Mouse (Mus musculus): Measurements from ENCODE around the gene Rnf145. TPM values are rescaled to one million over a fixed set of nuclear protein-coding genes. Genes with fewer than 3 reads are reported as not detected.

Rnf145 gene
- polyA plus RNA-seq, 1 experiment from 2014 or later: 96.2 TPM

DNA sequence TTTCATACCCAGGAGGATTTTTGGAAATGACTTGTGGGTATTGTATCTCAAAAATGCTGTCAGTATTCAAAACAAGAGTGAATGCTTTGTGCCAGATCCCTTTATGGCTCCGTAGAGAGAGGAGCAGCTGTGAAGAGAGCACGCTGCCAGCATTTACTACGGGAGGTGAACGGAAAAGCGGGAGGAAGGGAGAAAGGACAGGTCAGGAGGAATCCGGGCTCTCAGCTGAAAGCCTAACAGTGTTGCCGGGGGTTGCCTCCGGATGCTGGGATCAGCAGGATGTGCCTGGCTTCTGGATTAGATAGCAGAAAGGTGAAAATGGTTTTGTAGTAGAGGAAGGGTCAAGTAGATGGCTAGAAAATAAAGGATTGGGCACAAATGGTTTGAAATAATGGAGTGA, 11.6 kb downstream of the Rnf145 start:
- WGBS: 54% methylated on average over 8 of the region's 8 CpGs
- Histone ChIP-seq H3K4me1 (ENCODE audit: control insufficient read depth, insufficient read depth, low read depth, low read length) (no peaks in the 10 kb centered on the region), H3K36me3 (ENCODE audit: control insufficient read depth, insufficient read depth, low read length) (peaks cover 21% of the 10 kb centered on the region), H3K27ac (ENCODE audit: low read depth, low read length) (no peak overlapping the region), H3K27me3 (replicated peaks; ENCODE audit: control insufficient read depth, insufficient read depth, low read length) (no peaks in the 10 kb centered on the region), H3K9me3 (ENCODE audit: control insufficient read depth, low read length) (no peaks in the 10 kb centered on the region), H3K4me3 (ENCODE audit: low read length) (no peak overlapping the region), H3K4me2 (ENCODE audit: low read length) (no peak overlapping the region), H3K9ac (ENCODE audit: low read depth, low read length) (no peak overlapping the region)
- no peak for ATAC-seq

DNA sequence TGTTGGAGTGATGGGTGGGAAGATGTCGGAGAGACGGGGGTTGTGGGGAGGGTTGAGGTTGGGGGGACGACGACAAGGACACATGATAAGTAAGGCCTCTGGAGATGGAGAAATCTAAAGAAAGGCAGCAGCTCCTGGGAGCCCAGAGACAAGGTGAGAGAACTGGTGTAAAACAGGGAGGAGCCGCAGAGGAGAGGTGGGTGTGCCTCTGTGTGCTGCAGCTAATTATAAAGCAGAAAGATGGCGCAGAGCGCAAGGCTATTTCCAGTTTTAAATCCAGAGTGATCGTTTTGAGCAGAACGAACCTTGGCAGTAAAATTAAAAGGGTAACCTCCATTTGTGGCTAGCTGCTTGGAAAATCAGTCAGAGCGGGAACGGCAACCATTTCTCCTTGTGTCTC, 12.1 kb downstream of the Rnf145 start:
- Histone ChIP-seq H3K27ac (ENCODE audit: low read depth, low read length) (no peak overlapping the region), H3K4me2 (ENCODE audit: low read length) (no peak overlapping the region), H3K9ac (ENCODE audit: low read depth, low read length) (no peak overlapping the region), H3K36me3 (ENCODE audit: control insufficient read depth, insufficient read depth, low read length) (peaks cover 18% of the 10 kb centered on the region), H3K27me3 (replicated peaks; ENCODE audit: control insufficient read depth, insufficient read depth, low read length) (no peaks in the 10 kb centered on the region), H3K4me1 (ENCODE audit: control insufficient read depth, insufficient read depth, low read depth, low read length) (no peaks in the 10 kb centered on the region), H3K9me3 (ENCODE audit: control insufficient read depth, low read length) (no peaks in the 10 kb centered on the region), H3K4me3 (ENCODE audit: low read length) (no peak overlapping the region)
- ATAC-seq: no peak
- 85% methylated on average over 11 of the region's 11 CpGs for WGBS

DNA sequence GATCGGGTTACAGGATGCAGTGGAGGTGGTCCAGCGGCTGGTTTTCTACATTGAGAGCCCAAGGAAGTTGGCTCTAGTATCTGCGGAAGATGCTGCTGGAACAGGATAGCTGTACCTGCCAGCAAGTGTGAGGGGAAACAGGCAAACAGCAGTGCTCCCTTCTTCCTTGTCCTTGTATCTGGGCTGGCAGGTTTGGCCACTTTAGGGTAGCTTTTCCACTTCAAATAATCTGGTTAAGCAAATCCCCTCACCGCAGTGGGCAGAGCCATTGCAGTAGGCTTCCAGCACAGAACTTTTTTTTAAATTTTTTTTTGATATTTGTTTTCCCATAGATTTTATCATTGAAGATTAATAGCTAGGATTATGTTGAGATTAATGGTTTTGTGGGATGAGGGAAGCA, 12.9 kb downstream of the Rnf145 start:
- H3K9ac ChIP-seq (ENCODE audit: low read depth, low read length): no peak overlapping the region
- no peak overlapping the region for H3K4me3 ChIP-seq (ENCODE audit: low read length)
- no peaks in the 10 kb centered on the region for H3K27me3 ChIP-seq (replicated peaks; ENCODE audit: control insufficient read depth, insufficient read depth, low read length)
- 90% methylated on average over 4 of the region's 4 CpGs for WGBS
- peaks cover 18% of the 10 kb centered on the region for H3K36me3 ChIP-seq (ENCODE audit: control insufficient read depth, insufficient read depth, low read length)
- H3K9me3 ChIP-seq (ENCODE audit: control insufficient read depth, low read length): no peaks in the 10 kb centered on the region
- H3K4me2 ChIP-seq (ENCODE audit: low read length): no peak overlapping the region
- no peaks in the 10 kb centered on the region for H3K4me1 ChIP-seq (ENCODE audit: control insufficient read depth, insufficient read depth, low read depth, low read length)
- H3K27ac ChIP-seq (ENCODE audit: low read depth, low read length): no peak overlapping the region
- no peak for ATAC-seq

DNA sequence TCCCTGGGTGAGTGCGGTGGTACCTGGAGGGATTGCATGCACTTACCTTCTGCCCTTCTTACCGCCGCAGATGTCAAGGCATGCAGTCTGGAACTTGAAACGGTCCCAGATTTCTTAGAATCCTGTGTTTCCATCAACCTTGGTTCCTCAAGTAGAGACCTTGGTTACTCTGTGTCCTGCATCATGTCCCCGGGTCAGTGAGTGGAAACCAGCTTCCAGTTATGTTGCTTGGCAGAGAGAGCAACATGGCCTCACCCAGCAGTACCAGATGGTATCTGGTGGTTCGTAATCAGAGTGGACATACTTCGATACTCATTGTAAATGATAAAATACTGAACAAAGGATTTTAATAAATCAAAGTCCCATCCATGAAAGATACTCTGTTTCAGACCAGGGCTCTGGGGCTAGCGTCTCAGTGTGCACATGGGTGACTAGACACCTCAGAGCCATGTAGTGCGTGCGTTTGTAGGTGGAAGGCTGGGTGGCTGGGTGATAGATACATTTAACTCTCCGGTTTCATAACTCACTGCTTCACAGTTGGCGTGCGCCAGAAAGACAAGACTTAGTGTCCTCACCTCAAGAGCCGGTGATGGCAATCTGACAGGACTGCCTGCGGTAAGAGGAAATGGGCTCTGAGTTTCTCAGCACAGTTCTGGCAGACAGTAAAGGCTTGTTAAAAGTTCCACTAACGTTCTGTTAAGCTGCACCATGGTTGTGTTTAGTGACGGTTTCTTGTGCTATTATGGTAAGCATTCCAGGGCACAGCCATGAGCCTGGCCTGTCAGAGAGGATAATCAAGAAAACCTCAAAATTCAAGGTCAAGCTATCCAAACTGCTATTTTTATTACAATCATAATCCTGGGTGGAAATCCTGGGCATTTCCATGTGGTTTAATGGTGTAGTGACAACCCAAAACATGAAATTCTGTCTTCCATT, 14.3 kb downstream of the Rnf145 start:
- Histone ChIP-seq H3K9me3 (ENCODE audit: control insufficient read depth, low read length) (no peaks in the 10 kb centered on the region), H3K9ac (ENCODE audit: low read depth, low read length) (no peak overlapping the region), H3K4me3 (ENCODE audit: low read length) (no peak overlapping the region), H3K4me2 (ENCODE audit: low read length) (no peak overlapping the region), H3K4me1 (ENCODE audit: control insufficient read depth, insufficient read depth, low read depth, low read length) (no peaks in the 10 kb centered on the region), H3K27ac (ENCODE audit: low read depth, low read length) (no peak overlapping the region), H3K27me3 (replicated peaks; ENCODE audit: control insufficient read depth, insufficient read depth, low read length) (no peaks in the 10 kb centered on the region), H3K36me3 (ENCODE audit: control insufficient read depth, insufficient read depth, low read length) (peaks cover 18% of the 10 kb centered on the region)
- no peak for ATAC-seq
- WGBS: 93% methylated on average over 17 of the region's 17 CpGs

DNA sequence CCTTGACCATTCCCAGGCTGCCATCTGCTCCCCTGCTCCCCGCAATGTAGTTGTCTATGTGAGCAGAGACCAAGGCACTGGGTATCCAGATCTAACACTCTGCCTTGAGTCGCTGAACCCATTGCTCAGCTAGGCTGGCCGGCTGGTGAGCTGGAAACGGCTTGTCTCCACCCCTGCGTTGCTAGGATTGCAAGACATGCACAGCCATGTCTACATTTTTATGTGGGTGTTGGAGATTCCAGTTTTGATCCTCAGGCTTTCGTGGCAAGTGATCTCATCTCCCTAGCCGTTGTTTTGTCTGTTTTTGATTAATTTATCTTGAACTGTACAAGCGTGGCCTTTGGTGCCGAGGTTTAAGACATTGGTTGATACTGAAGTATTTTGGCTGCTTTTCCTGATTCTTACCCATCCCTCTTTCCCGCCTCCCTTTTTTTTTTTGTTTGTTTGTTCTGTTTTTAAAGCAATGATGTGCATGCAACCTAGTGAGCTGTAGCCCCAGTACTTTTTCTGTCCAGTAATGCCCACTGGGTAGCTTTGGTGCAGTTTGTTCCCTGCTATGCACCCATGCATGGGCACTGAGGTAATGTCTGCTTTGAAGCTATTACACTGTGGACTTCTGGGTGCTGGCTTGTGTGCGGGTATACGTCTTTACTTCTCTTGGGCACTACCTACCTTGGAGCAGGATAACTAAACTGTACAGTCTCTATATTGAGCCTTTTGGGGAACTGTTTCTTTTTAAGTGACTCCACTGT, 16.4 kb downstream of the Rnf145 start:
- H3K4me1 ChIP-seq (ENCODE audit: control insufficient read depth, insufficient read depth, low read depth, low read length): no peaks in the 10 kb centered on the region; the same call in 1 of the 2 replicates
- no peak overlapping the region for H3K4me3 ChIP-seq (ENCODE audit: low read length)
- 92% methylated on average over 12 of the region's 12 CpGs for WGBS
- ATAC-seq: no peak
- H3K27ac ChIP-seq (ENCODE audit: low read depth, low read length): no peak overlapping the region
- no peaks in the 10 kb centered on the region for H3K9me3 ChIP-seq (ENCODE audit: control insufficient read depth, low read length)
- H3K36me3 ChIP-seq (ENCODE audit: control insufficient read depth, insufficient read depth, low read length): peaks cover 9% of the 10 kb centered on the region
- no peaks in the 10 kb centered on the region for H3K27me3 ChIP-seq (replicated peaks; ENCODE audit: control insufficient read depth, insufficient read depth, low read length)
- no peak overlapping the region for H3K4me2 ChIP-seq (ENCODE audit: low read length)
- H3K9ac ChIP-seq (ENCODE audit: low read depth, low read length): no peak overlapping the region

DNA sequence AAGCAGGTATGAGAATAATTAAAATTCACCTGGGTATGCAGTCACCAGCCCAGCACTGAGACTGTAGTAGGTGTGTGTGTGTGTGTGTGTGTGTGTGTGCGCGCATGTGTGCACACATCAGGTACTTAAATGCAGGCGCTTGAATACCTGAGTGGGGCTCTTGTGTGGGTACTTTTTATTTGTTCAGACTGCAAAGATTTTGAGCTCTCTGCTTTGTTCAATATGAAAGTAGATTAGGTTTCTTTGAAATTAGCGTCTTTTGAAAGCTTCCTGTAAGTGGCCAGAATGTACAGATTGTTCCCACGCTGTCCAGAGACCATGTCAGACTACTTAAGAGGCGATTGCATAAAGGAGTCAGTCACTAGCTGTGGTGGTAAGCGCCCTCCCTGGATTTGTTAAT, 18.6 kb downstream of the Rnf145 start:
- H3K27me3 ChIP-seq (replicated peaks; ENCODE audit: control insufficient read depth, insufficient read depth, low read length): no peaks in the 10 kb centered on the region
- no peak overlapping the region for H3K9ac ChIP-seq (ENCODE audit: low read depth, low read length)
- H3K27ac ChIP-seq (ENCODE audit: low read depth, low read length): no peak overlapping the region
- no peaks in the 10 kb centered on the region for H3K9me3 ChIP-seq (ENCODE audit: control insufficient read depth, low read length)
- H3K4me3 ChIP-seq (ENCODE audit: low read length): no peak overlapping the region
- WGBS: 90% methylated on average over 7 of the region's 7 CpGs
- H3K4me2 ChIP-seq (ENCODE audit: low read length): no peak overlapping the region
- H3K36me3 ChIP-seq (ENCODE audit: control insufficient read depth, insufficient read depth, low read length): peaks cover 9% of the 10 kb centered on the region
- ATAC-seq: no peak
- H3K4me1 ChIP-seq (ENCODE audit: control insufficient read depth, insufficient read depth, low read depth, low read length): no peaks in the 10 kb centered on the region; the same call in 1 of the 2 replicates

DNA sequence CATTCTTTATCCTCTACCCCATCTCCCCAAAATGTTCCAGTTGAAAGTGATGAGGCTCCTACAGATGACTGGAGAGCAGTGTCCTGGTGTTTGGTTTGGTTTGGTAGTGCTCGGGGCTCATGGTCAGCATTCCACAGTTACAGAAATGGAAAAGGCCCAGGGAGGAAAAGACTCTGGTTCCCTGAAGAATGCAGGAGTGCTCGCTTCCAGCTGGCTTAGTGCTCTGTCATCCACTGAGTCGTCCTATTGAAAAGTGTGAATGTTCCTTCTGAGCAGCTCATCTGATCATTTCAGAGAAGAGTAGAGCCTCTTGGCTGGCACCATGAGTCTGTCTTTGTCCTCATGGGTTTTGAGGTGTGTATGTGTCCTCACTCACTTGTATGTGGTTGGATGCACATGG, 19.3 kb downstream of the Rnf145 start:
- H3K4me1 ChIP-seq (ENCODE audit: control insufficient read depth, insufficient read depth, low read depth, low read length): no peaks in the 10 kb centered on the region; the same call in 1 of the 2 replicates
- H3K9ac ChIP-seq (ENCODE audit: low read depth, low read length): no peak overlapping the region
- H3K36me3 ChIP-seq (ENCODE audit: control insufficient read depth, insufficient read depth, low read length): peaks cover 3% of the 10 kb centered on the region; the same call in 1 of the 2 replicates
- H3K27me3 ChIP-seq (replicated peaks; ENCODE audit: control insufficient read depth, insufficient read depth, low read length): no peaks in the 10 kb centered on the region
- 91% methylated on average over 3 of the region's 3 CpGs for WGBS
- H3K9me3 ChIP-seq (ENCODE audit: control insufficient read depth, low read length): no peaks in the 10 kb centered on the region
- ATAC-seq: no peak
- no peak overlapping the region for H3K4me2 ChIP-seq (ENCODE audit: low read length)
- no peak overlapping the region for H3K4me3 ChIP-seq (ENCODE audit: low read length)
- no peak overlapping the region for H3K27ac ChIP-seq (ENCODE audit: low read depth, low read length)

DNA sequence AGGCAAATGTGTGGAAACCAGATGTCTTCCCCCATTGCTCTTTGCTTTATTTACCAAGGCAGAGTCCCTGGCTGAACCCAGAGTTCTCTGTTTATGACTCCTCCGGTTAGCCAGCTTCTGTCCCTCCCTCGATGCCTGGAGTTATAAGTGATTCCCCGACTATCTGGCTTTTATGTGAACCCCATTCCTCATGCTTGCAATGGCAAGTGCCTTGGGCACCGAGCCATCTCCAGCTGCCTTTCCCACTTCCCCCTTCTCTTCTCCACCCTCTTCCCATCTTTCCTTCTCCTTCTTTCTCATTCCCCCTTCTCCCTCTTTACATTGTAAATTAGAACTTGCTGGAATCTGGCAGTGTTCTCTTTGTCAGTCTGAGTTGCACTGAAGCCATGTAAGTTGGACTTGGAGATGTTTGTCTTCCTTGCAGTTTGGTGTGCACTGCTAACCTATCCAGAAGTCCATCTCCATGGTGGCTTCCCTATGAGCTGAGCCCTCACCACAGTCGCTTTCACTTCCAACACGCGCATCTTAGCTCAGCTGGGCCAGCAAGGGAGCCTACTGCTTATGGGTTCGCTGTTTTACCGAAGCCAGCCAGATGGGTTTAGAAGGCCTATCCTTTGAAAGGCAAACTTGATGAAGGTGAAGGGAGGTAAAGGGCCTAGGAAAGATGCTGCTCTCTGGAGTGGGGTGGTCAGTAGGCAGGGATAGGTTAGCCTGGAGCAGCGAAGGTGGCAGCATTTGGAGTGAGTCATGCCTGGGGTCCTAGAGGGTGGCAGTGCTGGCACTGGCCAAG, 19.9 kb downstream of the Rnf145 start:
- H3K9me3 ChIP-seq (ENCODE audit: control insufficient read depth, low read length): no peaks in the 10 kb centered on the region
- no peaks in the 10 kb centered on the region for H3K27me3 ChIP-seq (replicated peaks; ENCODE audit: control insufficient read depth, insufficient read depth, low read length)
- H3K27ac ChIP-seq (ENCODE audit: low read depth, low read length): no peak overlapping the region
- H3K4me2 ChIP-seq (ENCODE audit: low read length): no peak overlapping the region
- H3K4me3 ChIP-seq (ENCODE audit: low read length): no peak overlapping the region
- ATAC-seq: no peak
- no peak overlapping the region for H3K9ac ChIP-seq (ENCODE audit: low read depth, low read length)
- H3K4me1 ChIP-seq (ENCODE audit: control insufficient read depth, insufficient read depth, low read depth, low read length): no peaks in the 10 kb centered on the region; the same call in 1 of the 2 replicates
- H3K36me3 ChIP-seq (ENCODE audit: control insufficient read depth, insufficient read depth, low read length): no peaks in the 10 kb centered on the region
- WGBS: 88% methylated on average over 10 of the region's 10 CpGs
